Mouse (Mus musculus) layer of hippocampus, adult 8-10 months (tissue): ENCODE results near the gene Krtap14. TPM values are rescaled to one million over a fixed set of nuclear protein-coding genes. Genes with fewer than 3 reads are reported as not detected.

Experiments
- DNase-seq, 2 experiments: peaks; one replicate each; pipeline ENCODE4 v3.0.0; 2022; ENCODE audit warnings: low spot score in 2 of 2
- total RNA-seq, 4 experiments: library from RNA; stranded (reverse); gene quantifications; 2 replicates each; pipeline ENCODE4 v1.2.4; 2022

Gene Krtap14
- total RNA-seq, result not detected

- DNase-seq, result peak in 1 of 2 experiments; percentile 11
Measured at GRCm38 (mm10) chr16:88826095-88826652, at the start of gene Krtap14. TSS of gene Krtap14 (minus strand) at chr16:88826145.

- no peak for DNase-seq
Measured at GRCm38 (mm10) chr16:88874169-88874568, 48.2 kb upstream of the Krtap14 start, which contains the start of gene Krtap19-2. TSS of gene Krtap19-2 (minus strand) at chr16:88874269.

GRCm38 (mm10) chr16:88869311-88869710 lies 43.4 kb upstream of the Krtap14 start, which contains the start of gene Krtap19-1:
TSS of gene Krtap19-1 (minus strand) at chr16:88869411.
- no peak for DNase-seq

- DNase-seq, result no peak
Measured at GRCm38 (mm10) chr16:88864887-88865407, 39.0 kb upstream of the Krtap14 start.

- DNase-seq, result no peak
Measured at GRCm38 (mm10) chr16:88851450-88851849, 25.5 kb upstream of the Krtap14 start.

- DNase-seq, result no peak
Measured at GRCm38 (mm10) chr16:88848558-88848957, 22.6 kb upstream of the Krtap14 start.

- no peak for DNase-seq
Measured at GRCm38 (mm10) chr16:88847363-88847762, 21.4 kb upstream of the Krtap14 start.

- DNase-seq, result no peak
Measured at GRCm38 (mm10) chr16:88826978-88827377, 1.0 kb upstream of the Krtap14 start.

GRCm38 (mm10) chr16:88823736-88824135 lies 2.2 kb downstream of the Krtap14 start:
- DNase-seq, result no peak

GRCm38 (mm10) chr16:88820066-88820465 lies 5.9 kb downstream of the Krtap14 start, which contains the start of gene Krtap15:
TSS of gene Krtap15 (plus strand) at chr16:88820215.
- no peak for DNase-seq

- DNase-seq, result no peak
Measured at GRCm38 (mm10) chr16:88811827-88812226, 14.1 kb downstream of the Krtap14 start, which contains the start of gene Gm20741. TSS of gene Gm20741 (minus strand) at chr16:88812220.

GRCm38 (mm10) chr16:88786786-88787185 lies 39.2 kb downstream of the Krtap14 start:
- no peak for DNase-seq

- DNase-seq, result no peak
Measured at GRCm38 (mm10) chr16:88777596-88777995, 48.3 kb downstream of the Krtap14 start, which contains the start of gene Gm5965. TSS of gene Gm5965 (plus strand) at chr16:88777896.

- DNase-seq, result no peak
Measured at GRCm38 (mm10) chr16:88774106-88774505, 51.8 kb downstream of the Krtap14 start, which contains the start of gene 2310057N15Rik. TSS of gene 2310057N15Rik (minus strand) at chr16:88774206.

Other genes starting within 250 kb of the Krtap14 start
- not detected for gene Krtap24-1, start 213.9 kb downstream of the Krtap14 start, total RNA-seq
- not detected for gene 2310079G19Rik, start 198.5 kb downstream of the Krtap14 start, total RNA-seq
- gene Krtap26-1, start 178.3 kb downstream of the Krtap14 start, total RNA-seq, result not detected
- not detected for gene Krtap27-1, start 154.5 kb downstream of the Krtap14 start, total RNA-seq
- not detected for gene 2310061N02Rik, start 118.2 kb downstream of the Krtap14 start, total RNA-seq
- not detected for gene Krtap13-1, start 97.3 kb downstream of the Krtap14 start, total RNA-seq
- not detected for gene Krtap13, start 74.5 kb downstream of the Krtap14 start, total RNA-seq
- gene 2310034C09Rik, start 67.3 kb downstream of the Krtap14 start, total RNA-seq, result not detected
- gene 2310057N15Rik, start 51.9 kb downstream of the Krtap14 start, total RNA-seq, result not detected
- gene Gm5965, start 48.2 kb downstream of the Krtap14 start, total RNA-seq, result not detected
- gene Gm20741, start 13.9 kb downstream of the Krtap14 start, total RNA-seq, result not detected
- gene Krtap15, start 5.9 kb downstream of the Krtap14 start, total RNA-seq, result not detected
- gene Krtap19-1, start 43.3 kb upstream of the Krtap14 start, total RNA-seq, result not detected
- gene Krtap19-2, start 48.1 kb upstream of the Krtap14 start, total RNA-seq, result not detected
- gene Krtap19-3, start 51.9 kb upstream of the Krtap14 start, total RNA-seq, result not detected
- gene Krtap19-4, start 58.9 kb upstream of the Krtap14 start, total RNA-seq, result not detected
- gene Krtap19-5, start 70.3 kb upstream of the Krtap14 start, total RNA-seq, result not detected
- not detected for gene Krtap19-9b, start 106.1 kb upstream of the Krtap14 start, total RNA-seq
- gene Krtap16-3, start 136.7 kb upstream of the Krtap14 start, total RNA-seq, result not detected
- gene Krtap22-2, start 184.6 kb upstream of the Krtap14 start, total RNA-seq, result not detected
- not detected for gene Gm10229, start 189.1 kb upstream of the Krtap14 start, total RNA-seq
- not detected for gene Krtap6-1, start 205.6 kb upstream of the Krtap14 start, total RNA-seq
- gene Gm10228, start 215.3 kb upstream of the Krtap14 start, total RNA-seq, result not detected
- gene Krtap6-5, start 221.7 kb upstream of the Krtap14 start, total RNA-seq, result not detected
- gene 1110025L11Rik, start 237.9 kb upstream of the Krtap14 start, total RNA-seq, result not detected